Mouse (Mus musculus): ENCODE data around the gene Wfdc21. TPM values are rescaled to one million over a fixed set of nuclear protein-coding genes. Genes with fewer than 3 reads are reported as not detected.
A peak's percentile ranks its signal among the peaks of the same experiment; 100 is the strongest.

The Wfdc21 gene
- polyA plus RNA-seq, 1 experiment = not detected

DNA sequence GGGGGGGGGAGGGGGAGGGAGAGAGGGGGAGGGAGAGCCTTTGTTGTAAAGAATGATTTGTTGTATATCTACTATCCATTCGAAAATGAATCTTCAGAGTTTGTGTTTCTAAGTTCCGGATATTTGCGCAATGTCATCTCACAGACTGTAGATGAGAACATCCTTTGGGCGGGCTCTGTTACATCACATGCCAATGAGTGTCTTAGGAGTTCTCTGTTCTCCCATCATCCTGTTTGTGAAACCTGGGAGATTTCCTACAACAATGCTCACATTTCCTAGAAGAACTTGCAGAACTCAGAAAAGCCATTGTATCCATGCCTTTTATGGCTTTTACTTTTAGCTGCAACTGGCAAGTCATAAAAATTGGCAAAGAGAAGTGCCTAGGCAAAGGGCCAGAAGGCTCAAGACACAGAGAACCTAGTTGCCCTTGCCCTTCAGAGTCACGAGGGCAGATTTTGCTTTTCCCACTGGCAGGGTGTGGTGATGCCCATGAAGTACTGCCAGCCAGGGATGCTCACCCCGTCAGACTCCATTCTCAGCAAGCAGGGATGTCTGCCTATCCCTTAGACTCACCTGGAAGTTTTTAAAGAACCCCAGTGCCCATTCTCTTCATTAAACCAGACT is 29.6 kb upstream of the Wfdc21 start:
- Histone ChIP-seq H3K4me1 (ENCODE audit: control insufficient read depth, insufficient read depth, low read length) (no peaks in the 10 kb centered on the region), H3K27me3 (ENCODE audit: control insufficient read depth, insufficient read depth, low read length, poor library complexity, severe bottlenecking) (no peaks in the 10 kb centered on the region), H3K36me3 (ENCODE audit: control insufficient read depth, insufficient read depth, low read length, poor library complexity, severe bottlenecking) (no peaks in the 10 kb centered on the region), H3K9me3 (replicated peaks; ENCODE audit: control insufficient read depth, insufficient read depth, low read length, poor library complexity, severe bottlenecking) (no peaks in the 10 kb centered on the region), H3K27ac (ENCODE audit: insufficient read depth, low read length) (no peak overlapping the region), H3K4me3 (ENCODE audit: low read depth, low read length) (no peak overlapping the region), H3K9ac (ENCODE audit: low read depth, poor library complexity, severe bottlenecking) (no peak overlapping the region)
- TF ChIP-seq EP300 (IDR thresholded peaks at IDR 0.05; ENCODE audit: insufficient read depth, low read depth, low read length) = no peak
- no peak for TF ChIP-seq POLR2A (IDR thresholded peaks at IDR 0.05; ENCODE audit: insufficient read depth, low read length)
- TF ChIP-seq CTCF (IDR thresholded peaks at IDR 0.05; ENCODE audit: low read depth, low read length) = no peak

DNA sequence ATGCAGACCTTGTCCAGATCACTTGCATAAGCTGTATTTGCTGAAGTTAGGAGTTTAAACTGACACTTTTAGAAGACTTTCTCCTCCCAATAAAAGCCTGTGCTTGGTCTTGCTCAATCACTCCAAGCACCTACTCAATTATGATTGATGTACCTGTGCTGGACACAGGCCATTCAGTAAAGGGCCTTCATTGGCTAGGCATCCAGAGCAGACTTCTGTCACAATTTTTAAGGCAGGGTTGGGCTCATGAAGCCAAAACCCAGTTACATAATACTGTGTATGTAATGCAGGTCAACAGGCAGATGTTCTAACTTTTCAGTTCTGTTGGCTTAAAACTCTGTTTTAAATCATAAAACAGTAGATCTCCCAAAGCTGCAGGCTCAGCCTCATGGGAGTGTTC is 26.0 kb upstream of the Wfdc21 start:
- H3K9ac ChIP-seq (ENCODE audit: low read depth, poor library complexity, severe bottlenecking) = no peak overlapping the region
- no peaks in the 10 kb centered on the region for H3K4me1 ChIP-seq (ENCODE audit: control insufficient read depth, insufficient read depth, low read length)
- no peak overlapping the region for H3K27ac ChIP-seq (ENCODE audit: insufficient read depth, low read length)
- no peaks in the 10 kb centered on the region for H3K36me3 ChIP-seq (ENCODE audit: control insufficient read depth, insufficient read depth, low read length, poor library complexity, severe bottlenecking)
- H3K4me3 ChIP-seq (ENCODE audit: low read depth, low read length) = no peak overlapping the region
- H3K9me3 ChIP-seq (replicated peaks; ENCODE audit: control insufficient read depth, insufficient read depth, low read length, poor library complexity, severe bottlenecking) = no peaks in the 10 kb centered on the region
- TF ChIP-seq POLR2A (IDR thresholded peaks at IDR 0.05; ENCODE audit: insufficient read depth, low read length) = no peak
- no peak for TF ChIP-seq CTCF (IDR thresholded peaks at IDR 0.05; ENCODE audit: low read depth, low read length)
- no peak for TF ChIP-seq EP300 (IDR thresholded peaks at IDR 0.05; ENCODE audit: insufficient read depth, low read depth, low read length)
- no peaks in the 10 kb centered on the region for H3K27me3 ChIP-seq (ENCODE audit: control insufficient read depth, insufficient read depth, low read length, poor library complexity, severe bottlenecking)

DNA sequence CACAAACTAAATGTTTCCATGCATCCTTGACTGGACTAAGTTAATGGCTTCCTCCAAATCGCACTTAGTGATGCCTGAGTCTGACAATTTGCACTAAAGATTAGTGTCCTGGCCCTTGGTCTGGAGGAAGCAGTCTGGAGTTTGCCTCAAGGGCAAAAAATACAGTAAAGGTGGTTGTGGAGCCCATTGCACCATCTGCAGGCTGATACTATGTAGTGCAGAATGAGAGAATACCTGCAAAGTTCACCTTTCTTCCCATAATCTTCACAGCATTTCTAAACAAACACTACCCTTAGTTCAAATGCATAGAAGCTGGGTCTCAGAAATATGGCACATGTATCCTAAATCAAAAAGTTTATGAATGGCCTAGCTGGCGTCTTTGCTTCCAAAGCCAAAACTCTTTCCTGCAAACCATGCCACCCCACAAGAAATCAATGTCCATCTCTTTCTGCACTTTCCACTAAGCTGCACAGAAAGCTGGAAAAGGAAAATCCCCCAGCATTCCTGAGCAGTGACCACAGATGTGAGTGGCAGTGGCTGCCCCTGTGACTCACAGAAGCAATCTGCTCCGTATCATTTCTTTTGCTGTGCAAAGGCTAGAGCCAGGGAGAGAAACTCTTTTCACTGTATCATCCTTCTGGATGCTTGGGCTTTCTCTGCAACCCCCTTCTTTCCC is 17.8 kb upstream of the Wfdc21 start:
- no peak overlapping the region for H3K4me3 ChIP-seq (ENCODE audit: low read depth, low read length)

DNA sequence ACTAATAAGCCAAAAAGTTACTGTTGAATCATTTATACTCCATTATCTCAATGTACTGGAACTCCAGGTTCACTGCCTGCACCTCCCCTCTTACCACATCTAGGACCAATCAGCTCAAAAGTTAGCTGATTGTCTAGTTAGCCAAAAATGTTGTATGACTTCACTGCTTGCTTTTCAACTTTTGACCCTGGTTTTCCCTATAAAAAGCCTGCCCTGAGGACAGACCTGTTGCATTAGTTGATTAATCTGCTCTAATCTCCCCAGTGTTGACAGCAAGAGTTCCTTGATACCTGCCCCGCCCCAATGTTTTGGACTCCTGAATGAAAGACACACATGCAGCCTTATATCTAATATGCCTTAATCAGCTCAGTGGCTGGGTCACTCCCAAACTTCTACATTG is 15.6 kb upstream of the Wfdc21 start:
- H3K4me3 ChIP-seq (ENCODE audit: low read depth, low read length) = no peak overlapping the region
- H3K9ac ChIP-seq (ENCODE audit: low read depth, poor library complexity, severe bottlenecking) = no peak overlapping the region
- TF ChIP-seq EP300 (IDR thresholded peaks at IDR 0.05; ENCODE audit: insufficient read depth, low read depth, low read length) = no peak
- TF ChIP-seq POLR2A (IDR thresholded peaks at IDR 0.05; ENCODE audit: insufficient read depth, low read length) = no peak
- TF ChIP-seq CTCF (IDR thresholded peaks at IDR 0.05; ENCODE audit: low read depth, low read length) = no peak
- no peaks in the 10 kb centered on the region for H3K27me3 ChIP-seq (ENCODE audit: control insufficient read depth, insufficient read depth, low read length, poor library complexity, severe bottlenecking)
- H3K36me3 ChIP-seq (ENCODE audit: control insufficient read depth, insufficient read depth, low read length, poor library complexity, severe bottlenecking) = no peaks in the 10 kb centered on the region
- no peaks in the 10 kb centered on the region for H3K4me1 ChIP-seq (ENCODE audit: control insufficient read depth, insufficient read depth, low read length)
- H3K9me3 ChIP-seq (replicated peaks; ENCODE audit: control insufficient read depth, insufficient read depth, low read length, poor library complexity, severe bottlenecking) = no peaks in the 10 kb centered on the region
- no peak overlapping the region for H3K27ac ChIP-seq (ENCODE audit: insufficient read depth, low read length)

More for the DNA sequence above, 17.8 kb upstream of the Wfdc21 start:
- no peaks in the 10 kb centered on the region for H3K9me3 ChIP-seq (replicated peaks; ENCODE audit: control insufficient read depth, insufficient read depth, low read length, poor library complexity, severe bottlenecking)
- no peaks in the 10 kb centered on the region for H3K36me3 ChIP-seq (ENCODE audit: control insufficient read depth, insufficient read depth, low read length, poor library complexity, severe bottlenecking)
- TF ChIP-seq EP300 (IDR thresholded peaks at IDR 0.05; ENCODE audit: insufficient read depth, low read depth, low read length) (no peak), CTCF (IDR thresholded peaks at IDR 0.05; ENCODE audit: low read depth, low read length) (peak; percentile 25)
- H3K4me1 ChIP-seq (ENCODE audit: control insufficient read depth, insufficient read depth, low read length) = no peaks in the 10 kb centered on the region
- no peak overlapping the region for H3K27ac ChIP-seq (ENCODE audit: insufficient read depth, low read length)
- H3K27me3 ChIP-seq (ENCODE audit: control insufficient read depth, insufficient read depth, low read length, poor library complexity, severe bottlenecking) = no peaks in the 10 kb centered on the region
- no peak overlapping the region for H3K9ac ChIP-seq (ENCODE audit: low read depth, poor library complexity, severe bottlenecking)

DNA sequence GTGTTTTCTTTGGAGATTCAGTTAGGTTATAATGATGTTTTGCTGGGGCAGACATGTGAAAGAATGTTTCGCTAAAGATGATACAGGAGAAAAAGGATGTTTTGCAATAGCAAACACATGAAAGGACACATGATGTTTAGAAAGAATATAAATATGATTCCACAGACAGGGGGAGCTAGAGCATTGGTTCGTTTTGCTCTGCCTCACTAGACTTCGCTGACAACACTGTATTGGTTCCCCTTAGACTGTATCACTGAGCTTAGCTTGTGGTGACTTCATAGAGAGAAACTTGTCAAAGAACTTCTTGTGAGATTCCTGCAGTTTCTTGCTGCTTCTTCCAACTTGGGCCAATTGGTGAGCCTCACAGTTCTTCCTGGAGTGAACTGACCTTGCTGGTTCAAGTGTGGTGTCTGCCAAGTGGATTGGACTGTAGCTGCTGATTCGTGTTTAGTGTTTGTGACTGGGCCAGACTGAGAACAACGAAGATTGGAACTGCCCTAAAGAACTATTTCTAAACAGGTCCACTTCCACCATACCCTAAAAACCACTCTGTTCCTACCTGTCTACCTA is 13.6 kb upstream of the Wfdc21 start:
- no peaks in the 10 kb centered on the region for H3K36me3 ChIP-seq (ENCODE audit: control insufficient read depth, insufficient read depth, low read length, poor library complexity, severe bottlenecking)
- H3K9me3 ChIP-seq (replicated peaks; ENCODE audit: control insufficient read depth, insufficient read depth, low read length, poor library complexity, severe bottlenecking) = no peaks in the 10 kb centered on the region
- H3K27ac ChIP-seq (ENCODE audit: insufficient read depth, low read length) = no peak overlapping the region
- TF ChIP-seq EP300 (IDR thresholded peaks at IDR 0.05; ENCODE audit: insufficient read depth, low read depth, low read length) = no peak
- TF ChIP-seq POLR2A (IDR thresholded peaks at IDR 0.05; ENCODE audit: insufficient read depth, low read length) = no peak
- no peak for TF ChIP-seq CTCF (IDR thresholded peaks at IDR 0.05; ENCODE audit: low read depth, low read length)
- no peak overlapping the region for H3K4me3 ChIP-seq (ENCODE audit: low read depth, low read length)
- H3K4me1 ChIP-seq (ENCODE audit: control insufficient read depth, insufficient read depth, low read length) = no peaks in the 10 kb centered on the region
- no peaks in the 10 kb centered on the region for H3K27me3 ChIP-seq (ENCODE audit: control insufficient read depth, insufficient read depth, low read length, poor library complexity, severe bottlenecking)
- H3K9ac ChIP-seq (ENCODE audit: low read depth, poor library complexity, severe bottlenecking) = no peak overlapping the region

DNA sequence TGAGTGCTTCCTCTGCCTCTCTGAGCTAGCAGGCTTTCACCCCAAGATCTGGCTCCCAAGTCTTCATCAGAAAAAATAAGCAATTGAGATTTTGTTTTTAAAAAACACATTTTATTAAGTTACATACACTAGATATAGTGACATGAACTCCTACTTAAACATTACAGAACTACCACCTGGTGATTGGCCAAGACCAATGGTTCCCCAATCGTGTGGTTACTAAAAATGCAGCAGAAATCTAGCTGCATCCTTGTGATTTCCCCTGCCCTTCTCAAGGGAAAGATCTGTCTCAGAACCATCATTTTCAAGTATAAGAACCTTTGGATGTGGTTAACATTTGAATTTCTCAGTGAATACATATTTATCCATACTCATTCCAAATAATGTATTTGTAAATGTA is 12.5 kb upstream of the Wfdc21 start:
- no peak for TF ChIP-seq CTCF (IDR thresholded peaks at IDR 0.05; ENCODE audit: low read depth, low read length)
- no peak for TF ChIP-seq POLR2A (IDR thresholded peaks at IDR 0.05; ENCODE audit: insufficient read depth, low read length)
- no peak for TF ChIP-seq EP300 (IDR thresholded peaks at IDR 0.05; ENCODE audit: insufficient read depth, low read depth, low read length)
- Histone ChIP-seq H3K36me3 (ENCODE audit: control insufficient read depth, insufficient read depth, low read length, poor library complexity, severe bottlenecking) (no peaks in the 10 kb centered on the region), H3K27me3 (ENCODE audit: control insufficient read depth, insufficient read depth, low read length, poor library complexity, severe bottlenecking) (no peaks in the 10 kb centered on the region), H3K4me1 (ENCODE audit: control insufficient read depth, insufficient read depth, low read length) (no peaks in the 10 kb centered on the region), H3K27ac (ENCODE audit: insufficient read depth, low read length) (no peak overlapping the region), H3K4me3 (ENCODE audit: low read depth, low read length) (no peak overlapping the region), H3K9me3 (replicated peaks; ENCODE audit: control insufficient read depth, insufficient read depth, low read length, poor library complexity, severe bottlenecking) (no peaks in the 10 kb centered on the region), H3K9ac (ENCODE audit: low read depth, poor library complexity, severe bottlenecking) (no peak overlapping the region)

Data from ES-Bruce4 (cell line).